Mouse (Mus musculus) kidney, adult 2 months (tissue): ENCODE data around the gene Comt.

Experiments used
- CTCF ChIP-seq: fragments of 200-500 bp; conservative IDR thresholded peaks from 2 replicates; pipeline ENCODE4 v1.5.1; 2011; ENCODE audit warnings: low read depth, mild to moderate bottlenecking, control low read depth, low read length, moderate library complexity, mixed read lengths; ENCODE audit not compliant: insufficient read depth, insufficient read length
- POLR2A ChIP-seq: fragments of 200-500 bp; IDR thresholded peaks from one replicate; pipeline ENCODE4 v1.6.1; 2011; ENCODE audit warnings: low read depth, low read length, control low read depth

- TF ChIP-seq POLR2A, result no peak
- no peak for TF ChIP-seq CTCF
Measured at GRCm38 (mm10) chr16:18423915-18424265, 2.8 kb downstream of the Comt start.
